Mouse (Mus musculus): ENCODE data around the gene Wdr93. TPM values are rescaled to one million over a fixed set of nuclear protein-coding genes. Genes with fewer than 3 reads are reported as not detected.
"Not testable (repeated sequence)": the region's sequence is repeated elsewhere in the genome, so short reads cannot be mapped to it uniquely, and the experiment has no call there.

The Wdr93 gene
- polyA plus RNA-seq, 1 experiment: 0.06 TPM

GRCm38 (mm10) chr7:79782516-79782855, 39.5 kb downstream of the Wdr93 start:
- no peak overlapping the region for H3K4me3 ChIP-seq (ENCODE audit: low read depth, low read length)
- H3K27ac ChIP-seq (ENCODE audit: insufficient read depth, low read depth, low read length): no peak overlapping the region
- no peak for TF ChIP-seq CTCF (IDR thresholded peaks at IDR 0.05; ENCODE audit: extremely low read depth, insufficient read length, insufficient replicate concordance, low read depth, low read length)
- no peak for TF ChIP-seq POLR2A (IDR thresholded peaks at IDR 0.05; ENCODE audit: low read depth, low read length)
- H3K27me3 ChIP-seq (ENCODE audit: control insufficient read depth, insufficient read depth, low read length): no peaks in the 10 kb centered on the region; the same call in 1 of the 2 replicates
- 83% methylated on average over 2 of the region's 2 CpGs for WGBS
- peaks cover 7% of the 10 kb centered on the region for H3K4me1 ChIP-seq (ENCODE audit: control insufficient read depth, insufficient read depth, insufficient read length, low read length)
- no peaks in the 10 kb centered on the region for H3K36me3 ChIP-seq (ENCODE audit: control insufficient read depth, insufficient read depth, low read length)

GRCm38 (mm10) chr7:79786295-79786694, 43.3 kb downstream of the Wdr93 start:
- Histone ChIP-seq H3K4me1 (ENCODE audit: control insufficient read depth, insufficient read depth, insufficient read length, low read length) (peaks cover 17% of the 10 kb centered on the region), H3K27me3 (ENCODE audit: control insufficient read depth, insufficient read depth, low read length) (0 out of 2 replicates have a peak, but pooled peaks cover 3% of the 10 kb centered on the region), H3K27ac (ENCODE audit: insufficient read depth, low read depth, low read length) (no peak overlapping the region), H3K36me3 (ENCODE audit: control insufficient read depth, insufficient read depth, low read length) (no peaks in the 10 kb centered on the region), H3K4me3 (ENCODE audit: low read depth, low read length) (no peak overlapping the region)
- 22% methylated on average over 6 of the region's 6 CpGs for WGBS
- TF ChIP-seq POLR2A (IDR thresholded peaks at IDR 0.05; ENCODE audit: low read depth, low read length) (no peak), CTCF (IDR thresholded peaks at IDR 0.05; ENCODE audit: extremely low read depth, insufficient read length, insufficient replicate concordance, low read depth, low read length) (peak; percentile 61; the same call in 1 of the 2 replicates)

GRCm38 (mm10) chr7:79789812-79790211, 46.8 kb downstream of the Wdr93 start:
- not testable (repeated sequence) for H3K36me3 ChIP-seq (ENCODE audit: control insufficient read depth, insufficient read depth, low read length); H3K4me3 ChIP-seq (ENCODE audit: low read depth, low read length); H3K27me3 ChIP-seq (ENCODE audit: control insufficient read depth, insufficient read depth, low read length)
- WGBS: 26% methylated on average over 2 of the region's 2 CpGs
- Histone ChIP-seq H3K4me1 (ENCODE audit: control insufficient read depth, insufficient read depth, insufficient read length, low read length) (peaks cover 34% of the 10 kb centered on the region), H3K27ac (ENCODE audit: insufficient read depth, low read depth, low read length) (peak overlapping the region; percentile 99)

GRCm38 (mm10) chr7:79792635-79793421, 49.9 kb downstream of the Wdr93 start:
- Histone ChIP-seq H3K27ac (ENCODE audit: insufficient read depth, low read depth, low read length) (no peak overlapping the region), H3K4me1 (ENCODE audit: control insufficient read depth, insufficient read depth, insufficient read length, low read length) (peaks cover 34% of the 10 kb centered on the region), H3K4me3 (ENCODE audit: low read depth, low read length) (peak overlapping the region; percentile 67), H3K36me3 (ENCODE audit: control insufficient read depth, insufficient read depth, low read length) (no peaks in the 10 kb centered on the region), H3K27me3 (ENCODE audit: control insufficient read depth, insufficient read depth, low read length) (peaks cover 9% of the 10 kb centered on the region)
- TF ChIP-seq CTCF (IDR thresholded peaks at IDR 0.05; ENCODE audit: extremely low read depth, insufficient read length, insufficient replicate concordance, low read depth, low read length) (peak; percentile 68), POLR2A (IDR thresholded peaks at IDR 0.05; ENCODE audit: low read depth, low read length) (no peak)
- 2% methylated on average over 79 of the region's 80 CpGs for WGBS

GRCm38 (mm10) chr7:79793688-79794087, 50.7 kb downstream of the Wdr93 start, which contains the start of gene Mesp1:
Gene Mesp1 (minus strand): TSS chr7:79793788.
- Histone ChIP-seq H3K27ac (ENCODE audit: insufficient read depth, low read depth, low read length) (no peak within 1 kb of the TSS), H3K4me3 (ENCODE audit: low read depth, low read length) (peak within 1 kb of the TSS; percentile 67), H3K36me3 (ENCODE audit: control insufficient read depth, insufficient read depth, low read length) (no peaks in the 10 kb centered on the region), H3K4me1 (ENCODE audit: control insufficient read depth, insufficient read depth, insufficient read length, low read length) (peaks cover 30% of the 10 kb centered on the region), H3K27me3 (ENCODE audit: control insufficient read depth, insufficient read depth, low read length) (peaks cover 9% of the 10 kb centered on the region)
- WGBS: 89% methylated on average over 6 of the region's 6 CpGs
- TF ChIP-seq CTCF (IDR thresholded peaks at IDR 0.05; ENCODE audit: extremely low read depth, insufficient read length, insufficient replicate concordance, low read depth, low read length) (no peak), POLR2A (IDR thresholded peaks at IDR 0.05; ENCODE audit: low read depth, low read length) (no peak)

GRCm38 (mm10) chr7:79798606-79799005, 55.6 kb downstream of the Wdr93 start:
- no peak overlapping the region for H3K4me3 ChIP-seq (ENCODE audit: low read depth, low read length)
- no peak overlapping the region for H3K27ac ChIP-seq (ENCODE audit: insufficient read depth, low read depth, low read length)
- H3K27me3 ChIP-seq (ENCODE audit: control insufficient read depth, insufficient read depth, low read length): no peaks in the 10 kb centered on the region; the same call in 1 of the 2 replicates
- no peaks in the 10 kb centered on the region for H3K4me1 ChIP-seq (ENCODE audit: control insufficient read depth, insufficient read depth, insufficient read length, low read length)
- WGBS: 42% methylated on average over 5 of the region's 5 CpGs
- no peaks in the 10 kb centered on the region for H3K36me3 ChIP-seq (ENCODE audit: control insufficient read depth, insufficient read depth, low read length)
- TF ChIP-seq CTCF (IDR thresholded peaks at IDR 0.05; ENCODE audit: extremely low read depth, insufficient read length, insufficient replicate concordance, low read depth, low read length): no peak
- no peak for TF ChIP-seq POLR2A (IDR thresholded peaks at IDR 0.05; ENCODE audit: low read depth, low read length)

GRCm38 (mm10) chr7:79799048-79799447, 56.1 kb downstream of the Wdr93 start:
- no peak overlapping the region for H3K27ac ChIP-seq (ENCODE audit: insufficient read depth, low read depth, low read length)
- 2% methylated on average over 8 of the region's 8 CpGs for WGBS

More at GRCm38 (mm10) chr7:79799048-79799447, 56.1 kb downstream of the Wdr93 start:
- no peaks in the 10 kb centered on the region for H3K27me3 ChIP-seq (ENCODE audit: control insufficient read depth, insufficient read depth, low read length)
- H3K4me3 ChIP-seq (ENCODE audit: low read depth, low read length): no peak overlapping the region
- no peak for TF ChIP-seq POLR2A (IDR thresholded peaks at IDR 0.05; ENCODE audit: low read depth, low read length)
- peak; percentile 77; the same call in 1 of the 2 replicates for TF ChIP-seq CTCF (IDR thresholded peaks at IDR 0.05; ENCODE audit: extremely low read depth, insufficient read length, insufficient replicate concordance, low read depth, low read length)
- no peaks in the 10 kb centered on the region for H3K36me3 ChIP-seq (ENCODE audit: control insufficient read depth, insufficient read depth, low read length)
- no peaks in the 10 kb centered on the region; the same call in 1 of the 2 replicates for H3K4me1 ChIP-seq (ENCODE audit: control insufficient read depth, insufficient read depth, insufficient read length, low read length)
